Mouse (Mus musculus) neural tube, embryonic 15.5 days (tissue): Measurements from ENCODE around the gene Nfkbiz. TPM values are rescaled to one million over a fixed set of nuclear protein-coding genes. Genes with fewer than 3 reads are reported as not detected.

ENCODE experiments used
- ATAC-seq: fragments of 200-750 bp; cut with Nextera tagmentation; 2 replicates; pipeline ENCODE4 v1.8.0; 2017; ENCODE audit warnings: mild to moderate bottlenecking, moderate TSS enrichment, moderate library complexity; ENCODE audit not compliant: low FRiP score
- H3K27ac ChIP-seq: fragments of 300-500 bp; sonication (generic); replicated peaks from 2 replicates; pipeline ENCODE4 v1.5.1; 2015; ENCODE audit warnings: mild to moderate bottlenecking, inconsistent platforms
- H3K27me3 ChIP-seq: fragments of 300-500 bp; sonication (generic); replicated peaks from 2 replicates; pipeline ENCODE4 v1.6.1; 2015; ENCODE audit warnings: inconsistent platforms
- H3K36me3 ChIP-seq: fragments of 300-500 bp; sonication (generic); 2 replicates; pipeline ENCODE4 v1.6.1; 2015; ENCODE audit warnings: inconsistent platforms
- H3K4me1 ChIP-seq: fragments of 300-500 bp; sonication (generic); 2 replicates; pipeline ENCODE4 v1.6.1; 2015; ENCODE audit warnings: inconsistent platforms
- H3K4me2 ChIP-seq: fragments of 300-500 bp; sonication (generic); 2 replicates; pipeline ENCODE4 v1.6.1; 2015; ENCODE audit warnings: inconsistent platforms, mild to moderate bottlenecking, moderate library complexity
- H3K4me3 ChIP-seq: fragments of 300-500 bp; sonication (generic); replicated peaks from 2 replicates; pipeline ENCODE4 v1.5.1; 2015; ENCODE audit warnings: mild to moderate bottlenecking, inconsistent platforms
- H3K9ac ChIP-seq: fragments of 300-500 bp; sonication (generic); replicated peaks from 2 replicates; pipeline ENCODE4 v1.6.1; 2015; ENCODE audit warnings: mild to moderate bottlenecking, inconsistent platforms
- H3K9me3 ChIP-seq: fragments of 300-500 bp; sonication (generic); replicated peaks from 2 replicates; pipeline ENCODE4 v1.6.1; 2016; ENCODE audit warnings: inconsistent platforms
- WGBS: fragments of 180-500 bp; shearing (Covaris S2); methylation state at CpG from one replicate; pipeline ENCODE4 v1.1.7; 2015; ENCODE audit warnings: mixed read lengths; 5-methylcytosine and 5-hydroxymethylcytosine counted together
- polyA plus RNA-seq: library from polyadenylated mRNA; unstranded; fragments of >200 nt; fragmentation: Nextera tagmentation; extraction: Ambion mirVana; gene quantifications from 2 replicates; pipeline ENCODE4 v1.2.1, GENCODE M21; 2015

Nfkbiz gene
- polyA plus RNA-seq, 1 experiment from 2014 or later = 2.0 TPM

DNA sequence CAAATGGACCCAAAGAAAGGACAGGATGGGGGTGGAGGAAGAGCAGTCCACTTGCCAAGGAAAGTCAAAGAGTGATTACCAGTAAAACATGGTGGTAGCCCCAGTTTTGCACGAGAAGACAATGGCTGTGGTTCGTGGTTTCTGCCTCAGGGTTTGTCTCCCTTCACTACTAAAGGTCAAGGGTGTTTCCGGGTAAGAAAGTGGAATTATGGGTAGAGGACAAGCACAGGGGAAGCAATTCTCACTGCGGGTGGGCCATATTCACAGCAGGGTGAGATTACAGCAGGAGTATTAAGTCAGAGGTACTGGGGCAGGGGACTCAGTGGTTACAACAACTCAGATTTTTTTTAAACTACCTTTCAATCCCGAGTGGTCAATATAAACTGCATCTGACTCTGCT is 50.0 kb downstream of the Nfkbiz start:
- WGBS = 54% methylated on average over 5 of the region's 5 CpGs
- H3K4me2 ChIP-seq = no peak overlapping the region
- H3K27me3 ChIP-seq = no peaks in the 10 kb centered on the region
- no peak overlapping the region for H3K4me3 ChIP-seq
- no peak for ATAC-seq
- H3K27ac ChIP-seq = no peak overlapping the region
- no peaks in the 10 kb centered on the region for H3K4me1 ChIP-seq
- no peaks in the 10 kb centered on the region for H3K9me3 ChIP-seq
- no peaks in the 10 kb centered on the region for H3K36me3 ChIP-seq
- H3K9ac ChIP-seq = no peak overlapping the region

DNA sequence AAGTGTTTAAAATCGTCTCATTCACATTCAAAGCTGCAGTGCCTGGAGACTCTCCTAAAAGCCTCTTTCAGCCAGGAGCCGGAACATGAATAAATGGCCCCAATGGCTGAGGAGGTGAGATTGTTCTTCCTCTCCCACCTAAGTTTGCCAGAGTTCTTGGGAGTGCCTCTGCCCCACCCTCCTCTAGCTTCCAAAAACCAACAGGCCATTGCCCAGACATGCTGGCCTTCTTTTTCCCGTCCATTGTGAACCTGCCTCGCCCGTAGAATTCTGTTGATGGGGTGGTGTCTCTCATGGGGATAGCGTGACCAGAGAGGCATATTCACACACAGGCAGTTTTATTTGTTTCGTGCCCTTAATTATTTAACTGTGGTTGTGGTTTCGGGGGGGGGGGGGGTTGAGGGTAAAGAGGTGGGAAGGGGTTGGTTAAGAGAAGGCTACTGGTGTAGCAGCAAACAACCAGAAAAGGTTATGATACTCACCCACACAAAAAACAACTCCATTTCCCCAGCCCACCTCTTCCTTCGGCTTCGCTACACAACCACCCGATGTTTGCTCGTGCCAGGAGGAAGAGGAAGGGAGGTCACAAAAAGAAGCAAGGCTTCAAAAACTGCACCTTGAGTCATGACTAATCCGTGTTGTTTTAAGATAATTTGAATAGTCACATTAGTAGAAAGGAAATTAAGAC is 51.2 kb downstream of the Nfkbiz start:
- no peak overlapping the region for H3K9ac ChIP-seq

DNA sequence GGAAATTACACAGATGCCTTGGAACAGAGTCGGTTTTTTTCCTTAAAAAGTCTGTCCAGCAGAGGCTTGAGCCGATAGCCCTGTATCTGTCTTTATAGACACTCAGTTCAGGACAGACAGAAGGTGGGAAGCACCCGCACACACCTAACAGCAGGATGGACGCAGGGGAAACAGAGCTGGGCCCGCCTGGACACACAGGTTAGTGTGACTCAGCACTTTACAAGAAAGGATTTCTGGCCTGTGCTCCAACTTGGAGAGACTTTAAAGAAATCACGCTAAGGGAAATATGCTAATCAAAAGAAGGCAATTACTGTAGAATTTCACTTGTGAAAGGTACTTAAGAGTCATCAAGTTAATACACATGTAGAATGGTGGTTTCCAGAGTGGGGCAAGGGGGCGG is 54.3 kb downstream of the Nfkbiz start:
- no peak overlapping the region for H3K27ac ChIP-seq
- no peaks in the 10 kb centered on the region for H3K27me3 ChIP-seq
- no peak for ATAC-seq
- WGBS = 83% methylated on average over 7 of the region's 7 CpGs
- H3K4me1 ChIP-seq = no peaks in the 10 kb centered on the region
- H3K36me3 ChIP-seq = no peaks in the 10 kb centered on the region
- H3K9ac ChIP-seq = no peak overlapping the region
- no peak overlapping the region for H3K4me3 ChIP-seq
- no peak overlapping the region for H3K4me2 ChIP-seq
- H3K9me3 ChIP-seq = no peaks in the 10 kb centered on the region

More for the DNA sequence above, 51.2 kb downstream of the Nfkbiz start:
- no peak for ATAC-seq
- Histone ChIP-seq H3K4me2 (no peak overlapping the region), H3K4me3 (no peak overlapping the region), H3K4me1 (no peaks in the 10 kb centered on the region), H3K27ac (no peak overlapping the region), H3K9me3 (no peaks in the 10 kb centered on the region), H3K27me3 (no peaks in the 10 kb centered on the region), H3K36me3 (no peaks in the 10 kb centered on the region)
- WGBS = 88% methylated on average over 13 of the region's 13 CpGs

DNA sequence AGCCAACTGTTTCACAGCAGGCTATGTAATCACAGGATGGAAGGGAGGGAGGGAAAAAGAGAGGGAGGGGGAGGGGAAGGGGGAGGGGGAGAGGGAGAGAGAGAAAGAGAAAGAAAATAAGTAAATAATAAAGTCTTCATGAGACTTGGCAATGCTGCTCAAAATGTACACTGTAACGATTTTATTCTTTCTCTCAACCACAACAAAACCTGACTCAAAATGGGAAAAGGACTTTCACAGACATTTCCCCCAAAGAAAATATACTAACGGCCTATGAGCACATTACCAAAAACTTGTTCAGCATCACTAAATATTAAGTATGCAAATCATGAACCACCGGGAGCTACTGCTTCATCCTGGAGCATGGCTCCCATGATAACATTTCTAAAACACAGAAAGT is 54.8 kb downstream of the Nfkbiz start:
- Histone ChIP-seq H3K4me1 (no peaks in the 10 kb centered on the region), H3K9ac (no peak overlapping the region), H3K9me3 (no peaks in the 10 kb centered on the region), H3K27ac (no peak overlapping the region), H3K4me3 (no peak overlapping the region), H3K27me3 (no peaks in the 10 kb centered on the region), H3K36me3 (no peaks in the 10 kb centered on the region), H3K4me2 (no peak overlapping the region)
- no peak for ATAC-seq
- 68% methylated on average over 3 of the region's 3 CpGs for WGBS

DNA sequence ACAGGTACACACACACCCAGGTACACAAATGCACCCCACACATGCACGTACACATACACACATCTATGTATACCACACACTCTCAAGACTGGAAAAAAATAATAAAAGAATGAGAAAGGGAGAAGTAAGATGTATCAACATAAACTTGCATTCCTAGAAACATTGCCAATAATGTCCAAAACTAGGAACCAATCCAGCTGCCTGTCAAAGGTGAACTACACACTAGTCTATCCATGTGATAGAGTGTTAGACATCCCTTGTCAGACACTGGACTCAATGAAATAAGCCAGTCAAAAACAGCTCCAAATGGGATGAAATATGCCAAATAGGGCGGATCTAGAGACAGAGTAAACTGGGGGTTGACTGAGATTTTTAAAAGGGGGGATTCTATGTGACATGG is 55.8 kb downstream of the Nfkbiz start:
- H3K4me1 ChIP-seq = no peaks in the 10 kb centered on the region
- no peak overlapping the region for H3K4me3 ChIP-seq
- no peak overlapping the region for H3K9ac ChIP-seq
- ATAC-seq = no peak
- H3K4me2 ChIP-seq = no peak overlapping the region
- H3K9me3 ChIP-seq = no peaks in the 10 kb centered on the region
- 89% methylated on average over 2 of the region's 2 CpGs for WGBS
- H3K27me3 ChIP-seq = no peaks in the 10 kb centered on the region
- H3K27ac ChIP-seq = no peak overlapping the region
- no peaks in the 10 kb centered on the region for H3K36me3 ChIP-seq

DNA sequence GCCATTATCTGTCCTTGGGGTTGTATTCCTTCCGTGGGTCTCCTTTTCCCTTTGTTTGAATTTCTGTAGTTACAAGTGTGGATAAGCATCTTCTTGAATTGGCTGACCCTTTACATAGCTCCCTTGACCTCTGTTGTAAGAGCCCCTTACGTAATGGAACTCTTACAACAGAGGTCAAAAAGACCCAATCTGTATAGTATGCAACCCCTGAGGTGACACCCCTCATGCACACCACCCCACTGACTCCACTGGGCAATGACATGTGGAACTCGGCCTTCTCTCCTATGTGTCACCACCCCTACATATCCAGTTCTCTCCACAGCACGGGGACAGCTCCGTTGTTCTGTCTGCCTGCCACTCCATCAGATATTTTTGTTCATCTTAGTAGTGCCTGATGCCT is 56.9 kb downstream of the Nfkbiz start:
- ATAC-seq = no peak
- H3K9me3 ChIP-seq = no peaks in the 10 kb centered on the region
- no peak overlapping the region for H3K27ac ChIP-seq
- no peak overlapping the region for H3K4me3 ChIP-seq
- no peak overlapping the region for H3K4me2 ChIP-seq
- 82% methylated on average over 5 of the region's 5 CpGs for WGBS
- H3K36me3 ChIP-seq = no peaks in the 10 kb centered on the region
- no peak overlapping the region for H3K9ac ChIP-seq
- no peaks in the 10 kb centered on the region for H3K4me1 ChIP-seq
- no peaks in the 10 kb centered on the region for H3K27me3 ChIP-seq

DNA sequence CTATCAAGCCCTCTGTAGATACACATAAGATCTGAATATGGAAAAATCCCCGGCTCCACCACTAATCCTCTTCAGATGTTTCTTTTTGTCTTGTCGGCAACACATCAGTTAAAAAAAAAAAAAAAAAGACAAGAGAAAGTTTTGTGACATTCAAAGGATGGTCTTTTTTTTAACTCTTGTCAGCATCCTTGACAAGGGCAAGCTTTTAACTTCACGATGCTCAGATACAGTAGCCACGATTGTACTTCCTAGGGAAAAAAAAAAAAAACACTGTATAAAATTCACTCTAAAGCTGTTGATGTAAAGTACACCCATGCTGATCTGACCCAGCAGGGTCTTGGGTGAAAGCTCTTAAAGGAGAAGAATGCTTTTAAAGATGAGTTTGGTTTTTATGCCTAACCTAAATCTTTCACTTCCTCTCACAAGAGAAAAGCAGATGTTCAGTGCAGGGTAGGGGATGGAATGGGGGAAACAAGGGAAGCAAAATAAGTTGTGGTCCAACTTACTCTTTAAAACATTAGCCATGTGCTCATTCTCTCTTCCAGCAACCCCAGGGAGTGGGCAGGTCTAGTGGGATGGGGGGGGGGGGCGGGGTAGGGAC is 57.6 kb downstream of the Nfkbiz start:
- H3K4me2 ChIP-seq = no peak overlapping the region
- H3K27ac ChIP-seq = no peak overlapping the region
- no peak overlapping the region for H3K9ac ChIP-seq
- ATAC-seq = no peak
- H3K36me3 ChIP-seq = no peaks in the 10 kb centered on the region
- 73% methylated on average over 5 of the region's 5 CpGs for WGBS
- H3K4me3 ChIP-seq = no peak overlapping the region
- H3K4me1 ChIP-seq = no peaks in the 10 kb centered on the region
- H3K9me3 ChIP-seq = no peaks in the 10 kb centered on the region
- no peaks in the 10 kb centered on the region for H3K27me3 ChIP-seq

DNA sequence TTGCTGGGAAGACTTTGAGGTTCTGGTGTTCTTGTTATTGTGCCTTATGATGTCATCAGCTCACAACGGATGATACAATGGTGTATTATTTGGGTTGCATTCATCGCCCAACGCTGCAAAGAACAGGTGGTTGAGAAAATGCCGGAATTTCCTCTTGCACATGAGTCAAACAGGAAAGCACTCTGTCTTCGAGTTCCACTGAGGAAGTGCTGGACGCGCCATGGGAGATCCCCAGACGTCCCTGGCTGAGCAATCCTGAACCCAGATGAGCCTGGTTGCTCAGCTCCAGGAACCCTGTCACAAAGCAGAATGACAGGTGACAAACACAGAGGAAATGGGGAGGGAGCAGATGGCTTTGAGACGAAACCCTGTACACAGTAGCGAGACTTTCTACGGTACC is 62.4 kb downstream of the Nfkbiz start:
- Histone ChIP-seq H3K9me3 (no peaks in the 10 kb centered on the region), H3K4me1 (no peaks in the 10 kb centered on the region), H3K27me3 (no peaks in the 10 kb centered on the region), H3K36me3 (no peaks in the 10 kb centered on the region), H3K4me2 (no peak overlapping the region), H3K9ac (no peak overlapping the region), H3K27ac (no peak overlapping the region), H3K4me3 (no peak overlapping the region)
- 88% methylated on average over 11 of the region's 11 CpGs for WGBS
- ATAC-seq = no peak

DNA sequence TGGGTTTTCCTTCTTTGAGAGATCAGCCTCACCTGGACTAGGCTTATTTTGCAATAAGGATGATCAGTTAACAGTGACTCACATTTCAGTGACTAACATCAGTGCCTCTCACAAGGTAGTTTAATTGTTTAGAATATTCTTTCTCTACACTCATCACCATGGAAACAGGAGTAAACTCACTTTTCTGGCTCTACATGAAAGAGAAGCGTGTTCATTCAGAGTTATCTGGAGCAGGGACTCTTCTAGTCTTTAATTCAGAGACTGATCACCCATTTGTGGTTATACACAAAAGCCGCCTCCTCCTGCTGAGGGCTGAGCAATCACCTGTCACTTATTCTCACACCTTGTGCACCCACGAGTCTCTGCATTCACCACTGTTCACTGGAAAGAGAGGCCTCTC is 68.5 kb downstream of the Nfkbiz start:
- WGBS = 81% methylated on average over 3 of the region's 3 CpGs
- Histone ChIP-seq H3K27me3 (no peaks in the 10 kb centered on the region), H3K9me3 (no peaks in the 10 kb centered on the region), H3K27ac (no peak overlapping the region), H3K4me1 (no peaks in the 10 kb centered on the region), H3K9ac (no peak overlapping the region), H3K36me3 (no peaks in the 10 kb centered on the region), H3K4me3 (no peak overlapping the region), H3K4me2 (no peak overlapping the region)
- ATAC-seq = no peak

Other genes starting within 250 kb of the Nfkbiz start
- 1.4 and 1.7 TPM in 2 replicates for gene Nxpe3, start 56.4 kb upstream of the Nfkbiz start, polyA plus RNA-seq
- gene Cep97, start 96.0 kb upstream of the Nfkbiz start, polyA plus RNA-seq = 11.0 and 12.3 TPM in 2 replicates
- gene Rpl24, start 127.4 kb upstream of the Nfkbiz start, polyA plus RNA-seq = 485 and 506 TPM in 2 replicates
- 22.5 and 23.7 TPM in 2 replicates for gene Zbtb11, start 135.0 kb upstream of the Nfkbiz start, polyA plus RNA-seq
- 193 and 199 TPM in 2 replicates for gene Pcnp, start 190.8 kb upstream of the Nfkbiz start, polyA plus RNA-seq
- 18.9 and 20.9 TPM in 2 replicates for gene Trmt10c, start 198.9 kb upstream of the Nfkbiz start, polyA plus RNA-seq
- gene Senp7, start 209.4 kb upstream of the Nfkbiz start, polyA plus RNA-seq = 41.8 and 46.9 TPM in 2 replicates